Mouse (Mus musculus): ENCODE measurements around the gene Msi2. TPM values are rescaled to one million over a fixed set of nuclear protein-coding genes. Genes with fewer than 3 reads are reported as not detected.
A peak's percentile ranks its signal among the peaks of the same experiment; 100 is the strongest.

Gene Msi2
- polyA plus RNA-seq, 1 experiment from 2014 or later = 20.4 TPM

DNA sequence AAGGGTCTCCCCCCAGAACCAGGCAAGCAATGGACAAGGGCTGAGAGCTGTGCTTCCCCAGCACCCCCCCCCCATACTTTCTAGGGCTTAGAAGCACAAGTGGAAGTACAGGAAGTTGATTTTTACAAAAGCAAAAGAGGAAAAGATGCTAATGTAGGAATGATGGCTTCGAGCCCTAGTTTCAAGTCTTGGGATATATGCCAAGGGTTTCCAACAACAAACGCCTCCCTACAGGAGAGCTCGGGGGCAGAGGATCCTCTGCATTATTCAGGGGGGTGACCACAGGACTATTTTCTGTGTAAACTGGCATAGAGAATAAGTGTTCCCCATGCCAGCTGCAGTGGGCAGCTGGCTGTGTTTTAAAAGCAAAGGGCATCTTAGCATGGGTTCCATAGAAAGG, 175.5 kb downstream of the Msi2 start:
- peak overlapping the region; percentile 62; the same call in 1 of the 2 replicates for H3K27ac ChIP-seq

DNA sequence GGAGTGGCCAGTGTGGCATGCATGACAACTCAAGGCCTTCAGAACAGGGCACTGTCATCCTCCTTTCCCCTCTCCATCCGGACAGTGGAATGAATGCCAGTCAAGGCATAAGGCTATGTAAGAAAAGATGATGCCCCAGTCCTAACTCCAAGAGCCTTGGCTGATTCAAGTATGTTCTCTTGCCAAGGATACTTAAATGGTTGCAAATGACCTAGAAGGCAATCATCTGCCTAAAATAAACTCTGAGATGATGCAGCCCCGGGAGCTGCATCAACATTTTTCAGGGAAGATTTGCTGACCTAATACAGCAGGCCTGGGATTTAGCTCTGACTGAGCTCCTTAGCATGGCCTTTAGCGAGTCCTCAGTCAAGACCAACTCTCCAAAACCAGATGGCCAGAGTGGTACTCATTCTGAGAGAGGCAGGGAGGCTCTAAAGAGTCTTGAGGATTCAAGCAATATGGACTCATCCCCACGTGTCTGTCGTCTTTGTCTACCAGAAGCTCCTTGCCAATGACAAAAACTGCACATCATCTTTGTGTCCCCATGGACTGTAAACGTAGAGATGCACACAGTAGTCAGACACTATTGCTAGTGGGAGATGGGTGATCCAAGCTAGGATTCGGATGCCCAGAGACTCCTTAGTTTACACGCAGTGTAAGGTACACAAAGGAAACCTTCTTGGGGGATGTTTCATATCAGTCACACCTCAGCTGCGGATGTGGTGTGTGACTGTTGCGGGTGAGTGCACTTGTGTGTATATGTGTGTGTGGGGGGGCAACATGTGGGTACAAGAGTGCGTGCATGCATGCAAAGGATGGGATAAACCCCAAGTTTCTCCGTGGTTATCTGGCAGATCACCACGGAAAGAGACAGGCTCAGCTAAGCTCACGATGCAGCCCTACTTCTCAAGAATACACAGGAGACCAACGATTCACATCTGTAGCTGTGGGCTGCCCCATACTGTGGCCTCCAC, 176.4 kb downstream of the Msi2 start:
- Histone ChIP-seq H3K9me3 (no peaks in the 10 kb centered on the region), H3K4me3 (no peak overlapping the region), H3K36me3 (replicated peaks) (peaks cover 25% of the 10 kb centered on the region), H3K27me3 (ENCODE audit: poor library complexity, severe bottlenecking) (no peaks in the 10 kb centered on the region), H3K4me1 (peaks cover 82% of the 10 kb centered on the region), H3K27ac (peak overlapping the region; percentile 62; the same call in 1 of the 2 replicates)
- WGBS = 91% methylated on average over 15 of the region's 15 CpGs
- no peak for DNase-seq (ENCODE audit: extremely low spot score, low spot score)

More for the DNA sequence above, 175.5 kb downstream of the Msi2 start:
- WGBS = 92% methylated on average over 3 of the region's 3 CpGs
- H3K4me3 ChIP-seq = no peak overlapping the region
- no peaks in the 10 kb centered on the region for H3K27me3 ChIP-seq (ENCODE audit: poor library complexity, severe bottlenecking)
- peaks cover 82% of the 10 kb centered on the region for H3K4me1 ChIP-seq
- peaks cover 21% of the 10 kb centered on the region for H3K36me3 ChIP-seq (replicated peaks)
- DNase-seq (ENCODE audit: extremely low spot score, low spot score) = no peak
- no peaks in the 10 kb centered on the region for H3K9me3 ChIP-seq

DNA sequence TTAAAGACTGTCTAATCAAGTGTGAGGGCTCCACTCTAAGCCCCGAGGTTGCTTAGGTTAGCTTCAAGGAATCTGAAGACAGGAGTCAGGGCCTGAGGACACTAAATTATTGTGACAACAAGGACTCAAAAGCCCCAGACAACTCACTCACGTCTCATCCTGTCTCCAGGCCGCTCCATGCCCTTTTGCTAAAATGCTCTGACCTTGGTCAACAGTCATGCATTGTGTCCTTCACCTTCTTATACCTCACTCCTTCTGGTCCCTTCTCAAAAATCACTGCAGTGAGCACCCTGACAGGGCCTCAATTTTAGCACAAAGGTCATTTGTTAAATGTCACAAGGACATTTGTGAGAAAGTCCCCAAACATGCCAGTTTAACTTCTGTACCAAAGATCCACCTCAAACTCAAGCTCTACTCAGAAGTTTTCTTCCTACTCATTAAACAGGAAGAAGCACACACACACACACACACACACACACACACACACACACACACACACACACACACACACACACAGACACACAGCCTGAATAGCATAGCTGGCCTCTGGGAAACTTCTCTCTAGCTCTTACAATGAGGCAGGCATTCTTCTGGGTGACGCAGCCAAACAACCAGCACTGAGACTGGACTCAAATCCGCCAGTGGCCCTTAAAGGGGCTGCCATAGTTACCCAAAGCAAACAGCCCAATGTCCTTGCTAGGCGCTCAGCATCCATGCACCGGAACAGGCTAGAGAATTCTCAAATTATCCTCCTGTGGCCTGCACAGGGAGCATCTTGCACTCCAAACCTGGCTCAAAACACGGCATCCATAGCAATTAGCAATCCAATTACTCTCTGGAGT, 178.5 kb downstream of the Msi2 start:
- 62% methylated on average over 8 of the region's 8 CpGs for WGBS
- H3K27ac ChIP-seq = peak overlapping the region; percentile 73
- H3K4me1 ChIP-seq = peaks cover 98% of the 10 kb centered on the region
- H3K36me3 ChIP-seq (replicated peaks) = peaks cover 32% of the 10 kb centered on the region
- H3K9me3 ChIP-seq = no peaks in the 10 kb centered on the region
- no peaks in the 10 kb centered on the region for H3K27me3 ChIP-seq (ENCODE audit: poor library complexity, severe bottlenecking)
- DNase-seq (ENCODE audit: extremely low spot score, low spot score) = no peak
- 0 out of 2 replicates have a peak overlapping the region, but pooled peaks have one; percentile 6 for H3K4me3 ChIP-seq

DNA sequence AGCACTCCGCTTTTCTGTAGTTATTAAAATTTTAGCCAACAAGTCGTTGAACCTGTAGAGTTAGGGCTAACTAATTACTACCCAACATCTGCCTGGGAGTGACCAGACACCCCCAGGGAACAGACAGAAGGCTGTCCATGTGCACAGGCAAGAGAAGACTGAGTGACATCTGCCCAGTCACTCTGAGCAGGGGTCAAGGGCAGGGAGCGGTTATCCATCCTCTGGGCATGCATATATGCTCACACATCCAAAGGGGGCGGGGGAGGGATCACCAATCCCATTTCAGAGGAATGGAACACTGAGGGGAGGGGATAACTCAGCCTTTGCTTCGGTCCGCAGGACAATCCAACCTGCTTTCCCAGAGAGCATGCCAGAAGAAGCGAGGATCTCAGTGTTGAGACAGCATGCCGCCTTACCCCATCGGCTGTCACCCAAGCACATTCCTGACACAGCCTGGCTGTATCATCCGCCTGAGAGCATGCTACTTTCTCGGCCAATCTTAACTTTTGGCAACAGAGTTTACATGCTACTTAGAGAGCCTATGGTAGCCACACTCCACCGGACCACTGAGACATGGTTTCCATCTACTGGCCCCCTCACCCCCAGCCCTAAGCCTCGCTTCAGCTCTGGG, 179.5 kb downstream of the Msi2 start:
- peak overlapping the region; percentile 73 for H3K27ac ChIP-seq
- H3K27me3 ChIP-seq (ENCODE audit: poor library complexity, severe bottlenecking) = no peaks in the 10 kb centered on the region
- 85% methylated on average over 13 of the region's 13 CpGs for WGBS
- H3K4me1 ChIP-seq = peaks cover 100% of the 10 kb centered on the region
- no peak for DNase-seq (ENCODE audit: extremely low spot score, low spot score)
- no peak overlapping the region for H3K4me3 ChIP-seq
- peaks cover 28% of the 10 kb centered on the region for H3K36me3 ChIP-seq (replicated peaks)
- no peaks in the 10 kb centered on the region for H3K9me3 ChIP-seq

DNA sequence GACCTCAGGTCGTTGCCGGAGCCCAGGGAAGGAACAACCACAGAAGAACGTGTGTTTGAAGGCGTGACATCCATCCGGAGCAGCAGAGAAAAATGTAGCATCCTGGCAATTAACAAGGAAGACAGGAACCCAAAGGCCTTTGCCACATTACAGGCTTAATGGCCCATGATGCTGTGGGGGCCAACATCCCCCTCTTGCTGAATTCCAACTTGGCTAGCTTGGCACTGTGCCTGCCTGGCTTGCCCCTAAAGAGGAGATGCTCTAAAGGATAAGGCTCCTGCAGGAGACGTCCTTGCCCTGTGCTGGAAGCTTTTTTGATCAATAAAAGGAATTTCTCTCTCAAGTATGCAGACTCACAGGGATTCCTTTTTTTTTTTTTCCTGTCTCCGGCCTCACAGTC, 181.0 kb downstream of the Msi2 start:
- Histone ChIP-seq H3K36me3 (replicated peaks) (peaks cover 23% of the 10 kb centered on the region), H3K27me3 (ENCODE audit: poor library complexity, severe bottlenecking) (no peaks in the 10 kb centered on the region), H3K4me1 (peaks cover 95% of the 10 kb centered on the region), H3K4me3 (no peak overlapping the region), H3K9me3 (no peaks in the 10 kb centered on the region), H3K27ac (peak overlapping the region; percentile 73; the same call in 1 of the 2 replicates)
- DNase-seq (ENCODE audit: extremely low spot score, low spot score) = no peak
- 82% methylated on average over 7 of the region's 7 CpGs for WGBS

DNA sequence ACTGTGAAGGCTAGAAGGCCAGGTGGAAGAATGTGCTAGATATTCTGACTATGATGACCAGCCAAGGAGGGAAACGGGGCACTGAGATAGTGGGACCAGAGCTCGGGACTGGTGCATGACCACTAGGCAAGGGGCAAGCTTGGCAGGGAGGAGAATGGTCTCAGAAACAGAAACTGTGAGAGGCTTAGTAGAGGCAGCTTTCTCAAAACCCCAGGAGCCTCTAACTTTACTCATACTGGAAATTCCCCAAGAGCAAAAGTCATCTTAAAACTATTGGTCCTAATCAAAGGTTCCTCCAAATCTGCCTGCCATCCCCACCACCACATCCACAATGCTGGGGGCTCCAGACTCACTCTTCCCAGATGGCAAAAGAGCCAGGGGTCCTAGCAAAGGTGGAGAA, 181.5 kb downstream of the Msi2 start:
- H3K9me3 ChIP-seq = no peaks in the 10 kb centered on the region
- WGBS = 94% methylated on average over 2 of the region's 2 CpGs
- H3K27ac ChIP-seq = peak overlapping the region; percentile 73
- H3K4me3 ChIP-seq = no peak overlapping the region
- peaks cover 23% of the 10 kb centered on the region for H3K36me3 ChIP-seq (replicated peaks)
- no peaks in the 10 kb centered on the region for H3K27me3 ChIP-seq (ENCODE audit: poor library complexity, severe bottlenecking)
- DNase-seq (ENCODE audit: extremely low spot score, low spot score) = no peak
- peaks cover 92% of the 10 kb centered on the region for H3K4me1 ChIP-seq

DNA sequence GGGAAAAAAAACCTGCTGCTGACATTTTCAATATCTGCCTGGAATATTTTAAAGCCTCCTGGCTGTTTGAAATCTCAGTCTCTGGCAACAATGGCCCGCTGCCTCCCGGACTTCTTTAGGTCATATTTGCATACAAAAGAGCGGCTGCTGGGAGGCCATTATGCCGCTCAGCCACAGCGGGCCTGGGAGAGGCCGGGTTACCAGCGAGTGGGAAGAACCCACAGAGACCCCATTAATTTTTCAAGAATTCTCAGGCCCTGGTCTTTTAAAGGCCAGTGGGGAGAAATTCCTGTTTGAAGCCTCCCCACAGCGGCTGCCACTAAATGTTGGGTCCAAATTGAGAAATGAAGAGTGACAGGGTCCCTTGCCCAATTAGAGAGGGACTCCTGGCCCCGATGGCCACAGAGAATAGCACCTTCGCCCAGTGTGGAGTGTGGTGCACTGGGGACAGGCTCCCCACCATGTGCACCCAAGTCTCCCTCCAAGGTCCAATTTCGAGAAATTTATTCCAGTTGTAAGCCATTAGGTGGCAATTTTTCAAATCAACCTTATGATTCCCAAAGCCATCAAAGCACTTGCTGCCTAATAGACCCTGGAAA, 183.9 kb downstream of the Msi2 start:
- no peaks in the 10 kb centered on the region for H3K27me3 ChIP-seq (ENCODE audit: poor library complexity, severe bottlenecking)
- peak overlapping the region; percentile 85 for H3K27ac ChIP-seq
- no peaks in the 10 kb centered on the region for H3K9me3 ChIP-seq
- 14% methylated on average over 11 of the region's 11 CpGs for WGBS
- H3K36me3 ChIP-seq (replicated peaks) = peaks cover 44% of the 10 kb centered on the region
- DNase-seq (ENCODE audit: extremely low spot score, low spot score) = peak; percentile 56
- peaks cover 79% of the 10 kb centered on the region for H3K4me1 ChIP-seq
- H3K4me3 ChIP-seq = peak overlapping the region; percentile 26; the same call in 1 of the 2 replicates

DNA sequence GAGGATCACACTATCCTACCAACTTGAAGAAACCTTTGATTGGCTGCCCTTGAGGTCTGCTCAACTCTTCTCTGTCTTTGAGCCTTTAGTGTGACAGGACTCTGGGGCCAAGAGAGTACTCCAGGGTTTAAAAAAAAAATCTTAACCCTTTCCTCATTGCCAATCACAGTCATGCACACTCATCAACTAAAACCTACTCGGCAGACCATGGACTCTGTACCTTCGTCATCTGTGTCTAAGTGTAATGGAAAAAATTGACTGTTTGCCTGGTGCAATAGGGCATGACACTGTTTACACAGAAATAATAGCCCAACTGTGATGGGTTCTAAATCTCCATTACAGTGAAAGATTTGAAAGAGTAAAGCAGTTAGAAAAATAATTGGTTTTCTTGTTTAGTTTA, 186.3 kb downstream of the Msi2 start:
- H3K36me3 ChIP-seq (replicated peaks) = peaks cover 40% of the 10 kb centered on the region
- H3K9me3 ChIP-seq = no peaks in the 10 kb centered on the region
- H3K4me1 ChIP-seq = peaks cover 79% of the 10 kb centered on the region
- H3K27me3 ChIP-seq (ENCODE audit: poor library complexity, severe bottlenecking) = no peaks in the 10 kb centered on the region
- 92% methylated on average over 2 of the region's 2 CpGs for WGBS
- H3K4me3 ChIP-seq = no peak overlapping the region
- no peak overlapping the region for H3K27ac ChIP-seq
- no peak for DNase-seq (ENCODE audit: extremely low spot score, low spot score)

DNA sequence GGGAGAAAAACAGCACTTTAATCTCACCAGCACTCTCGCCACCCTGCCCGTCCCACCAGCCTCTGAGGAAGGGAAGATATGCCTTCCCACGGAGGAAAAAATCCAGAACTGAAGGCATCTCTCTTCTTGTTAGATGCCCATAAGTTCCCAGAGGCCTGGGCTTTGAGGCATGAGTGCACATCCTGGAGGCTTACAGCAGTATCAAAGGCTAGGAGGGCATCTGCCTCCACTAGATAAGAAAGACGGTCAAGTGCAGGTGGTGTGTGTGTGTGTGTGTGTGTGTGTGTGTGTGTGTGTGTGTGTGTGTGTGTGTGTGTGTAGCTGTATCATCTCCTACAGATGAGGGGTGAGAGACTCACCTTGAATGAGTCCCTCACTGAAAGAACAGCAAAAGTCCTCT, 188.3 kb downstream of the Msi2 start:
- no peaks in the 10 kb centered on the region for H3K9me3 ChIP-seq
- H3K36me3 ChIP-seq (replicated peaks) = peaks cover 32% of the 10 kb centered on the region
- no peak overlapping the region for H3K4me3 ChIP-seq
- H3K4me1 ChIP-seq = peaks cover 79% of the 10 kb centered on the region
- H3K27me3 ChIP-seq (ENCODE audit: poor library complexity, severe bottlenecking) = no peaks in the 10 kb centered on the region
- no peak for DNase-seq (ENCODE audit: extremely low spot score, low spot score)
- peak overlapping the region; percentile 30; the same call in 1 of the 2 replicates for H3K27ac ChIP-seq
- WGBS = 85% methylated on average over 4 of the region's 4 CpGs

DNA sequence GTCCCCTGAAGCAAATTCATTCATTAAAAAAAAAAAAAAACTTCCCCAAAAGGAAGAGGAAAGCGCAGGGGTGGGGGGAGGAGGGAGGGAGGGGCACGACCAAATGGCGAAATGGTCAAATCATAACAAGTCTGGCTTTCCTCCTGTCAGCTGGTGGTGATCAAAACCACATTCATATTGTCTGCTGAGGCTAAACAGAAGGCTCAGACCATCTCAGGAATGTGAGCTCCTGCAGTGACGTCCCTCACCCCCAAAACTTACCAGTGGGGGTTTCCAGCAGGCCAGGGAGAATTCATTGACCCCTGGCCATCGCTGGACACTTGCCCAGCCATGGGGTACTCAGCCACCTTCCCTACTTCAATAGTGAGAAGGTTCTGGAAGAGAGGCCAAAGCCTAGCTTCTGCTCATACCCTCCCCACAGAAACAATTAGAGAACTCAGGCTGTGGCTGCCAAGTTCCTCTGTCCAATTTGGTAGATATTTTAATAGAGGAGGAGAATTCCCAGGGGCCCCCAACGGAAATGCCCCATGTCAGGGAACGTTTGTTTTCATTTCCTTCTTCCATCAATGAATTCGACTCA, 189.7 kb downstream of the Msi2 start:
- no peaks in the 10 kb centered on the region for H3K27me3 ChIP-seq (ENCODE audit: poor library complexity, severe bottlenecking)
- DNase-seq (ENCODE audit: extremely low spot score, low spot score) = no peak
- H3K9me3 ChIP-seq = no peaks in the 10 kb centered on the region
- H3K4me1 ChIP-seq = peaks cover 79% of the 10 kb centered on the region
- no peak overlapping the region for H3K4me3 ChIP-seq
- H3K36me3 ChIP-seq (replicated peaks) = peaks cover 32% of the 10 kb centered on the region
- peak overlapping the region; percentile 66 for H3K27ac ChIP-seq
- 52% methylated on average over 8 of the region's 8 CpGs for WGBS

DNA sequence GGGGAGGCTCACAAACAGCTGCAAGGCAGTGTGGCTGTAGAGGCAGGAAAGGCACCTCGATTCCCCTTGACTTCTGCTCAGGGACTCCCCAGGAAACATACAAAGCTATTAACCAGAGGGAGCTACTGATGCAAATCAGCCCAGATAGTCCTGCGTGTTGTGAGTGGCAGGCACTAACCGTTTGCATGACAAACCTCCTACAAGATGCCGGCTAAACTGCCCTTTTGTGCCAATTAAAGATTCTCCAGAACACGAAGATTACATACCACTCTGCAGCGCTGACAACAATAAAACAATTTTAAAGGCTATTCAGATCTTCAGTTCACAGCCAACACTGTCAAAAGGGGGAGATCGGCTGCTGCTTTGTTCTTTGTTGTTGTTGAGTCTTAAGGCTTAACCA, 191.6 kb downstream of the Msi2 start:
- Histone ChIP-seq H3K4me1 (peaks cover 87% of the 10 kb centered on the region), H3K27ac (peak overlapping the region; percentile 80), H3K27me3 (ENCODE audit: poor library complexity, severe bottlenecking) (no peaks in the 10 kb centered on the region), H3K9me3 (no peaks in the 10 kb centered on the region), H3K36me3 (replicated peaks) (peaks cover 31% of the 10 kb centered on the region), H3K4me3 (no peak overlapping the region)
- no peak for DNase-seq (ENCODE audit: extremely low spot score, low spot score)
- WGBS = 13% methylated on average over 7 of the region's 7 CpGs

Data from forebrain, embryonic 10.5 days (tissue).